Mouse (Mus musculus) induced T-regulatory cell, adult 2 months (primary cell): ENCODE results near the gene AF366264.
A peak's percentile ranks its signal among the peaks of the same experiment; 100 is the strongest.
"Not testable (repeated sequence)": the region's sequence is repeated elsewhere in the genome, so short reads cannot be mapped to it uniquely, and the experiment has no call there.

ENCODE experiments used
- DNase-seq: peaks from one replicate; pipeline ENCODE4 v3.0.0-alpha.2; 2012; ENCODE audit warnings: low read depth

The AF366264 gene

GRCm38 (mm10) chr8:13838289-13838688, at the start of gene AF366264:
Gene AF366264 (minus strand): TSS chr8:13838389.
- not testable (repeated sequence) for DNase-seq

- not testable (repeated sequence) for DNase-seq
Observed at GRCm38 (mm10) chr8:13843286-13843685, 5.1 kb upstream of the AF366264 start.

GRCm38 (mm10) chr8:13828598-13829172, 9.5 kb downstream of the AF366264 start:
- DNase-seq, result no peak

GRCm38 (mm10) chr8:13799566-13799965, 38.6 kb downstream of the AF366264 start:
- DNase-seq, result no peak

GRCm38 (mm10) chr8:13797676-13798075, 40.5 kb downstream of the AF366264 start:
- DNase-seq, result no peak

GRCm38 (mm10) chr8:13793746-13794101, 44.5 kb downstream of the AF366264 start:
- DNase-seq, result no peak

- DNase-seq, result no peak
Observed at GRCm38 (mm10) chr8:13793097-13793745, 45.0 kb downstream of the AF366264 start.

- DNase-seq, result no peak
Observed at GRCm38 (mm10) chr8:13789606-13790005, 48.6 kb downstream of the AF366264 start.

GRCm38 (mm10) chr8:13785764-13786299, 52.4 kb downstream of the AF366264 start:
- peak; percentile 99 for DNase-seq

- DNase-seq, result peak; percentile 97
Observed at GRCm38 (mm10) chr8:13785250-13785763, 52.9 kb downstream of the AF366264 start, which contains the start of gene Upf3a. Gene Upf3a (plus strand): TSS chr8:13785615.
